ENCODE assay signal across 21 mouse cellular contexts in the genomic region with DNA sequence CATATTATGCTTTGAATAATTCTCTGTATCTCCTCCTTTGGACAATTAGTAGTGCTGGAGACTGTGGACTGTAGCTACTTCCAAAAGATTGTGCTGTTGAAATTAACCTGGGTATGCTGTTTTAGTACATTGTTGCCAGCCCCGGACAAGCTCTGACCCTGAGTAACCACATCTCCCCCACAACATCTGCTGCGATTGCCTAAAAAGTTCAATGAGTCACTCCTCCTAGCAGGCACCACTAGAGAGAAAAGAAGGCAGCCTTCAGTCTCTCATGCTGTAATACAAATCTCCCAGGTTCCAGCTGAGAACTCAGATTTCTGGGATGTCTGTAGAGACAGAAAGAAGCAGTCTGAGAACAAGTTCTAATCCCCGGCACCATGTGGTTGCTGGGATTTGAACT.
A peak's percentile ranks its signal among the peaks of the same experiment; 100 is the strongest.
DNase-seq lines count a peak whose midpoint lies in the region; ATAC-seq and TF ChIP-seq lines count a peak whose summit lies in the region.
"Had no signal": no experiment of that assay in that cellular context is flagged by ENCODE, and none has a peak within 500 bp of the region (broad histone marks: within the 10 kb centered on the region; RNA-seq: fewer than 3 reads in every experiment).

No protein-coding gene starts in this region.

- no peaks in the 10 kb centered on the region; the same call in 1 of the 2 replicates for H3K4me1 ChIP-seq in embryonic fibroblast, embryonic 13.5 days (ENCODE audit: control insufficient read depth, insufficient read depth, low read length)
- no peaks in the 10 kb centered on the region for H3K4me1 ChIP-seq in liver, embryonic 11.5 days (replicated peaks; ENCODE audit: control insufficient read depth, insufficient read depth, low read length)
- H3K4me1 ChIP-seq: embryonic facial prominence, embryonic 12.5 days; forebrain, embryonic 13.5 days; hindbrain, embryonic 13.5 days had no signal

- no peak overlapping the region for H3K4me2 ChIP-seq in liver, embryonic 11.5 days
- H3K4me2 ChIP-seq: embryonic facial prominence, embryonic 12.5 days; forebrain, embryonic 13.5 days; hindbrain, embryonic 13.5 days had no signal

- no peak overlapping the region for H3K9ac ChIP-seq in liver, embryonic 11.5 days (ENCODE audit: low read depth, low read length)
- H3K9ac ChIP-seq: embryonic facial prominence, embryonic 12.5 days; forebrain, embryonic 13.5 days; forebrain, postnatal 0 days; hindbrain, embryonic 13.5 days had no signal

- H3K4me3 ChIP-seq in embryonic fibroblast, embryonic 13.5 days (ENCODE audit: insufficient read depth, low read length) = no peak overlapping the region
- no peak overlapping the region for H3K4me3 ChIP-seq in liver, embryonic 11.5 days (ENCODE audit: low read depth, low read length)
- H3K4me3 ChIP-seq: embryonic facial prominence, embryonic 12.5 days; forebrain, embryonic 13.5 days; gastrocnemius, adult 2 months; hindbrain, embryonic 13.5 days had no signal

- TF ChIP-seq CTCF in embryonic fibroblast, embryonic 13.5 days (IDR thresholded peaks at IDR 0.05; ENCODE audit: borderline replicate concordance, insufficient read depth, low read length) = no peak

- H3K27ac ChIP-seq in embryonic fibroblast, embryonic 13.5 days (ENCODE audit: insufficient read depth, low read length) = peak overlapping the region; percentile 83
- H3K27ac ChIP-seq in liver, embryonic 11.5 days (ENCODE audit: low read depth, low read length) = no peak overlapping the region
- H3K27ac ChIP-seq: embryonic facial prominence, embryonic 12.5 days; forebrain, embryonic 13.5 days; gastrocnemius, adult 2 months; hindbrain, embryonic 13.5 days; hindbrain, postnatal 0 days had no signal

- ATAC-seq in liver, embryonic 11.5 days (replicated peaks; ENCODE audit: low FRiP score) = no peak
- ATAC-seq: forebrain, embryonic 13.5 days; forebrain, postnatal 0 days; hindbrain, postnatal 0 days had no signal

- peak; percentile 60 to 74 for DNase-seq in adrenal gland, adult (ENCODE audit: inconsistent age in 2 of 2, low spot score in 1 of 2)
- DNase-seq in adrenal gland, postnatal 4 days (ENCODE audit: low spot score in 2 of 2) = no peak
- DNase-seq in Muller cell, postnatal 12 days (ENCODE audit: inconsistent ontology term) = peak; percentile 12
- DNase-seq in adrenal gland, postnatal 10 days = peak; percentile 12
- no peak for DNase-seq in gastrocnemius, postnatal 25 days
- DNase-seq in kidney, adult 8-10 months = no peak
- no peak for DNase-seq in liver, embryonic 11.5 days (ENCODE audit: low spot score)
- DNase-seq: cerebellum, adult 11 months; cerebellum, adult 8-10 months; cerebellum, postnatal 25 days; forebrain, postnatal 0 days; gastrocnemius, adult 2 months; gastrocnemius, postnatal 36 days; heart, adult 11 months; heart, postnatal 10 days; kidney, adult 11 months had no signal

- no peaks in the 10 kb centered on the region for H3K36me3 ChIP-seq in liver, embryonic 11.5 days (ENCODE audit: control insufficient read depth, insufficient read depth, low read length)
- H3K36me3 ChIP-seq: embryonic facial prominence, embryonic 12.5 days; hindbrain, embryonic 13.5 days had no signal

- WGBS in liver, embryonic 11.5 days = 88% methylated on average over 3 of the region's 3 CpGs

- H3K27me3 ChIP-seq in liver, embryonic 11.5 days (replicated peaks; ENCODE audit: control insufficient read depth, insufficient read depth, low read length) = no peaks in the 10 kb centered on the region
- H3K27me3 ChIP-seq: embryonic facial prominence, embryonic 12.5 days; forebrain, embryonic 13.5 days; hindbrain, embryonic 13.5 days had no signal

- no peaks in the 10 kb centered on the region for H3K9me3 ChIP-seq in liver, embryonic 11.5 days (ENCODE audit: control insufficient read depth, low read length)
- H3K9me3 ChIP-seq: embryonic facial prominence, embryonic 12.5 days; forebrain, embryonic 13.5 days; hindbrain, embryonic 13.5 days had no signal

- TF ChIP-seq POLR2A in embryonic fibroblast, embryonic 13.5 days (IDR thresholded peaks at IDR 0.05; ENCODE audit: low read depth, low read length) = no peak

Comparison
In these comparisons a context has a peak if more than half of its experiments do, and no peak if none do; other contexts are left out.
1. DNase-seq: peak in adrenal gland, adult (2 of 2), Muller cell, postnatal 12 days (single experiment) and adrenal gland, postnatal 10 days (single experiment); none in adrenal gland, postnatal 4 days (0 of 2), gastrocnemius, postnatal 25 days (single experiment), kidney, adult 8-10 months (0 of 2) and liver, embryonic 11.5 days (single experiment).